Mouse (Mus musculus): Measurements from ENCODE around the gene Ube2cbp. TPM values are rescaled to one million over a fixed set of nuclear protein-coding genes. Genes with fewer than 3 reads are reported as not detected.

Gene Ube2cbp
- polyA plus RNA-seq, 1 experiment from 2014 or later, result 1.4 TPM

GRCm38 (mm10) chr9:86491740-86492139 is 27.0 kb upstream of the Ube2cbp start:
- Histone ChIP-seq H3K9me3 (ENCODE audit: low read length) (no peaks in the 10 kb centered on the region), H3K4me2 (replicated peaks; ENCODE audit: low read depth, low read length) (no peak overlapping the region), H3K4me3 (ENCODE audit: low read depth, low read length) (no peak overlapping the region), H3K27ac (ENCODE audit: low read length) (no peak overlapping the region), H3K36me3 (ENCODE audit: insufficient read depth, low read length) (0 out of 2 replicates have a peak, but pooled peaks cover 7% of the 10 kb centered on the region), H3K4me1 (ENCODE audit: insufficient read depth, low read depth, low read length) (no peaks in the 10 kb centered on the region), H3K9ac (replicated peaks; ENCODE audit: low read depth) (no peak overlapping the region), H3K27me3 (replicated peaks; ENCODE audit: insufficient read depth, low read length) (no peaks in the 10 kb centered on the region)
- no peak for TF ChIP-seq CTCF (IDR thresholded peaks at IDR 0.05)
- TF ChIP-seq EP300 (IDR thresholded peaks at IDR 0.05), result no peak
- DNase-seq (ENCODE audit: low spot score), result no peak
- no peak for ATAC-seq
- 89% methylated on average over 2 of the region's 2 CpGs for WGBS

DNA sequence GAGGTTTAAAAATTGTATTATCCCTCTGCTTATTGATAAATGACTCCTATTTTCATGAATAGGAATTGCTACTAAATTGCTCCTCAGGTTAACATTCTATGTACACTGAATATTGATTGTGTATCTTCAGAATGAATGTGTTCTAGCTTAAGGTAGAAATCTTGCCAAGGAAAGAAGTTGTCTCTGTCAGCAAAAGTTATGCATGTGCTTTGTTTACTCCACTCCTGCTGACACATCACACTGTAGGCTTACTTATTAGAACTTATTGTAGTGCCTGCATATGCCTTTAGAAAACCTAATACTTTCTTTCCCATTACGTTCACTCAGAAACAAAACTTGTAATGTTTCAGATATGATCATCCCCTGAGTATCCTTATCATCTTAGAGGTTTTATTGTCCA is 17.5 kb upstream of the Ube2cbp start:
- H3K4me3 ChIP-seq (ENCODE audit: low read depth, low read length), result no peak overlapping the region
- peaks cover 3% of the 10 kb centered on the region; the same call in 1 of the 2 replicates for H3K4me1 ChIP-seq (ENCODE audit: insufficient read depth, low read depth, low read length)
- H3K9ac ChIP-seq (replicated peaks; ENCODE audit: low read depth), result no peak overlapping the region
- H3K4me2 ChIP-seq (replicated peaks; ENCODE audit: low read depth, low read length), result no peak overlapping the region
- no peaks in the 10 kb centered on the region for H3K36me3 ChIP-seq (ENCODE audit: insufficient read depth, low read length)
- WGBS, result 81% methylated on average over 1 of the region's 1 CpGs
- H3K27me3 ChIP-seq (replicated peaks; ENCODE audit: insufficient read depth, low read length), result no peaks in the 10 kb centered on the region
- no peaks in the 10 kb centered on the region for H3K9me3 ChIP-seq (ENCODE audit: low read length)
- DNase-seq (ENCODE audit: low spot score) (no peak), ATAC-seq (no peak)
- no peak overlapping the region for H3K27ac ChIP-seq (ENCODE audit: low read length)
- TF ChIP-seq EP300 (IDR thresholded peaks at IDR 0.05) (no peak), CTCF (IDR thresholded peaks at IDR 0.05) (no peak)

- 46% methylated on average over 5 of the region's 5 CpGs for WGBS
- Histone ChIP-seq H3K36me3 (ENCODE audit: insufficient read depth, low read length) (no peaks in the 10 kb centered on the region), H3K4me3 (ENCODE audit: low read depth, low read length) (no peak overlapping the region), H3K27me3 (replicated peaks; ENCODE audit: insufficient read depth, low read length) (no peaks in the 10 kb centered on the region), H3K4me1 (ENCODE audit: insufficient read depth, low read depth, low read length) (peaks cover 3% of the 10 kb centered on the region; the same call in 1 of the 2 replicates), H3K4me2 (replicated peaks; ENCODE audit: low read depth, low read length) (no peak overlapping the region), H3K9me3 (ENCODE audit: low read length) (no peaks in the 10 kb centered on the region), H3K27ac (ENCODE audit: low read length) (no peak overlapping the region), H3K9ac (replicated peaks; ENCODE audit: low read depth) (no peak overlapping the region)
- DNase-seq (ENCODE audit: low spot score), result peak; percentile 21
- no peak for ATAC-seq
- TF ChIP-seq CTCF (IDR thresholded peaks at IDR 0.05), result no peak
- no peak for TF ChIP-seq EP300 (IDR thresholded peaks at IDR 0.05)
Observed at GRCm38 (mm10) chr9:86478414-86479093, 13.8 kb upstream of the Ube2cbp start.

- ATAC-seq (no peak), DNase-seq (ENCODE audit: low spot score) (no peak)
- H3K4me3 ChIP-seq (ENCODE audit: low read depth, low read length), result no peak overlapping the region
- H3K27ac ChIP-seq (ENCODE audit: low read length), result no peak overlapping the region
- no peaks in the 10 kb centered on the region for H3K36me3 ChIP-seq (ENCODE audit: insufficient read depth, low read length)
- TF ChIP-seq EP300 (IDR thresholded peaks at IDR 0.05), result no peak
- TF ChIP-seq CTCF (IDR thresholded peaks at IDR 0.05), result no peak
- no peaks in the 10 kb centered on the region for H3K27me3 ChIP-seq (replicated peaks; ENCODE audit: insufficient read depth, low read length)
- H3K4me1 ChIP-seq (ENCODE audit: insufficient read depth, low read depth, low read length), result peaks cover 3% of the 10 kb centered on the region; the same call in 1 of the 2 replicates
- no peak overlapping the region for H3K9ac ChIP-seq (replicated peaks; ENCODE audit: low read depth)
- no peak overlapping the region for H3K4me2 ChIP-seq (replicated peaks; ENCODE audit: low read depth, low read length)
- H3K9me3 ChIP-seq (ENCODE audit: low read length), result no peaks in the 10 kb centered on the region
- 37% methylated on average over 5 of the region's 5 CpGs for WGBS
Observed at GRCm38 (mm10) chr9:86476763-86477162, 12.0 kb upstream of the Ube2cbp start.

DNA sequence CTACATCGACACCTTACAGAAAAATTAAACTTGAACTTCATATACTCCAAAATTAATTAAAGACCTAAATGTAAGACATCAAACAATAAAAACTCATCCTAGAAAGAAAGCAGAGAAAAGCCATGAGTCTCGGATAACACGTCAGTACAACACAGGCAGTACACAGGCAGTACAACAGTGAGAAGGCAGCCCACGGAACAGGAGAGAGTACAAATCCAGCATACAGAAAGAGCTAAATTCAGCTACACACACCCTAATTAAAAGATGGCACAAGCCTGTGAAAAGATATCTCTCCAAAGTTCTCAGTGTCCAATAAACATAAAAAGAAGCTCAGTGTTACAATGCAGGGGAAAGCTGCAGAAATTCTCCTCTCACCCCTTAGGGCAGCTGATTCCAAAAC is 11.2 kb upstream of the Ube2cbp start:
- no peak for DNase-seq (ENCODE audit: low spot score)
- H3K9me3 ChIP-seq (ENCODE audit: low read length), result no peaks in the 10 kb centered on the region
- H3K27ac ChIP-seq (ENCODE audit: low read length), result no peak overlapping the region
- ATAC-seq, result no peak
- 96% methylated on average over 4 of the region's 4 CpGs for WGBS
- no peaks in the 10 kb centered on the region for H3K27me3 ChIP-seq (replicated peaks; ENCODE audit: insufficient read depth, low read length)
- no peak overlapping the region for H3K4me2 ChIP-seq (replicated peaks; ENCODE audit: low read depth, low read length)
- no peak overlapping the region for H3K9ac ChIP-seq (replicated peaks; ENCODE audit: low read depth)
- H3K4me1 ChIP-seq (ENCODE audit: insufficient read depth, low read depth, low read length), result peaks cover 3% of the 10 kb centered on the region; the same call in 1 of the 2 replicates
- TF ChIP-seq CTCF (IDR thresholded peaks at IDR 0.05) (no peak), EP300 (IDR thresholded peaks at IDR 0.05) (no peak)
- no peak overlapping the region for H3K4me3 ChIP-seq (ENCODE audit: low read depth, low read length)
- H3K36me3 ChIP-seq (ENCODE audit: insufficient read depth, low read length), result no peaks in the 10 kb centered on the region

DNA sequence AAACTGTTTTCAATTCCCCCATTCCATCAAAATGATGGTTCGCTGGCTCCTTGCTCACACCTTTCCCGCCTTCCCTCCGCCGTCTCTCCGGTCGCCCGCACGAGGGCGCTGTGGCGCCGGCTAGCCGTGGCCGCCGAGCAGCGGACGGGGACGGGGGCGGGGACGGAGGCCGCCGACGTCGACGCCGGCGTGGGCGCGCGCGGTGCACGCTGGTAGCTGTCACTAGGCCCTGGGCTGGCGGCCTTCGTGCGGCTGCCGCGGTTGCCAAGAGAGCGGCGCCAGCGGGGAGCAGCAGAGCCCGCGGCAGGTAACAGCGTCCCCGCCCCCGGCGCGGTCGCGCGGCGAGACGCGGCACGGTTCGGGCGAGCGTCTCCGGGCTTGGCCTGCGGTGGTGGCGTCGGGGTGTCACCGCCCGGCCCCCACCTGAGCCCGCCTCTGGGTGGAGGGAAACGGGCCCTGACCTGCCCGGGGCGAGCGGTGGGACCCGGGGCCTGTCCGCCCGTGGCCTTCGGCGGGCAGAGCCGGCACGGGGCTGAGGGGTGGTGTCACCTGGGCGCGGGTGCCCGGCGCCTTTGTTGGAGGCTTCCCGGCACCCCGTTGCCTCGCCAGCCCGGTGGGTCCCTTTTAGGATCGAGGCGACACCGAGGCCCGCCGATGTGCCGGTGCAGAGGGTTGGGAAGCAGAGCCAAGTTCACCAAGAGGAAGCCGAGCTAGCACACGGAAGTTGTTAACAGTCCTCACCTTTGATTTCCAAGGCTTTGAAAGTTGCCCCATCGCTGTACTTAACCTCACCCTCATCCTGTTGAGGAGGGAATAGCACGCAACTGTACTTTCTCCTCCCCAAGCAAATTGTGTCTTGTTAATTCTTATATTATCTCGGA is 2.5 kb upstream of the Ube2cbp start, which contains the start of gene Dop1a:
Gene Dop1a, plus strand, starts transcription at position 165 of the 881 bp plus-strand sequence.
- Histone ChIP-seq H3K9me3 (ENCODE audit: low read length) (no peaks in the 10 kb centered on the region), H3K36me3 (ENCODE audit: insufficient read depth, low read length) (no peaks in the 10 kb centered on the region), H3K9ac (replicated peaks; ENCODE audit: low read depth) (peak within 1 kb of the TSS; percentile 81), H3K27ac (ENCODE audit: low read length) (peak within 1 kb of the TSS; percentile 92), H3K4me2 (replicated peaks; ENCODE audit: low read depth, low read length) (peak within 1 kb of the TSS; percentile 82), H3K4me1 (ENCODE audit: insufficient read depth, low read depth, low read length) (no peaks in the 10 kb centered on the region), H3K27me3 (replicated peaks; ENCODE audit: insufficient read depth, low read length) (no peaks in the 10 kb centered on the region), H3K4me3 (ENCODE audit: low read depth, low read length) (peak within 1 kb of the TSS; percentile 89)
- TF ChIP-seq CTCF (IDR thresholded peaks at IDR 0.05) (peak; percentile 87), EP300 (IDR thresholded peaks at IDR 0.05) (no peak)
- ATAC-seq (peak; percentile 95), DNase-seq (ENCODE audit: low spot score) (peak; percentile 95)
- 2% methylated on average over 77 of the region's 93 CpGs for WGBS
